Mouse (Mus musculus) liver, adult 2 months (tissue): ENCODE measurements around the gene Hecw2. TPM values are rescaled to one million over a fixed set of nuclear protein-coding genes. Genes with fewer than 3 reads are reported as not detected.
A peak's percentile ranks its signal among the peaks of the same experiment; 100 is the strongest.

Experiments
- DNase-seq: peaks from one replicate; pipeline ENCODE4 v3.0.0-alpha.2; 2011; ENCODE audit warnings: low read depth, low spot score; ENCODE audit errors: extremely low read depth
- H3K27ac ChIP-seq: fragments of 200-500 bp; replicated peaks from 2 replicates; pipeline ENCODE4 v1.5.1; 2012; ENCODE audit warnings: low read depth, mild to moderate bottlenecking, control low read depth, inconsistent platforms, low read length; ENCODE audit not compliant: insufficient read depth
- H3K27me3 ChIP-seq: fragments of 200-500 bp; 2 replicates; pipeline ENCODE4 v1.6.1; 2012; ENCODE audit warnings: mild to moderate bottlenecking, moderate library complexity, low read length, inconsistent platforms; ENCODE audit not compliant: control insufficient read depth, insufficient read depth
- H3K36me3 ChIP-seq: fragments of 200-500 bp; 2 replicates; pipeline ENCODE4 v1.6.1; 2012; ENCODE audit warnings: low read length, inconsistent platforms; ENCODE audit not compliant: control insufficient read depth, insufficient read depth
- H3K4me1 ChIP-seq: fragments of 200-500 bp; 2 replicates; pipeline ENCODE4 v1.6.1; 2011; ENCODE audit warnings: low read length; ENCODE audit not compliant: control insufficient read depth, insufficient read depth
- H3K4me3 ChIP-seq: fragments of 200-500 bp; 2 replicates; pipeline ENCODE4 v1.5.1; 2011; ENCODE audit warnings: low read depth, mild to moderate bottlenecking, control low read depth, low read length, moderate library complexity; ENCODE audit not compliant: insufficient read depth
- H3K79me2 ChIP-seq: fragments of 200-500 bp; 2 replicates; pipeline ENCODE4 v1.6.1; 2012; ENCODE audit warnings: inconsistent platforms, mild to moderate bottlenecking, low read length, moderate library complexity; ENCODE audit not compliant: control insufficient read depth, insufficient read depth
- H3K9ac ChIP-seq: fragments of 200-500 bp; 2 replicates; pipeline ENCODE4 v1.6.1; 2012; ENCODE audit warnings: low read depth, mild to moderate bottlenecking, control low read depth, inconsistent platforms, low read length
- CTCF ChIP-seq: fragments of 200-500 bp; IDR thresholded peaks from 2 replicates; pipeline ENCODE4 v1.5.1; 2011; ENCODE audit warnings: low read depth, low read length, control low read depth
- POLR2A ChIP-seq: fragments of 200-500 bp; IDR thresholded peaks from 2 replicates; pipeline ENCODE4 v1.6.1; 2011; ENCODE audit warnings: low read length, control low read depth; ENCODE audit not compliant: insufficient read depth; ENCODE audit errors: extremely low read depth
- WGBS: fragments of 180-500 bp; shearing (Covaris S2); methylation state at CpG from one replicate; pipeline ENCODE4 v1.1.7; 2018; 5-methylcytosine and 5-hydroxymethylcytosine counted together
- polyA plus RNA-seq: library from polyadenylated mRNA; depleted of rRNA; stranded (reverse); fragments of >200 nt; gene quantifications from 2 replicates; pipeline ENCODE4 v1.2.3, GENCODE M21; 2012
- total RNA-seq: library from RNA; depleted of rRNA; stranded (reverse); fragments of >200 nt; gene quantifications from 2 replicates; pipeline ENCODE4 v1.2.3, GENCODE M21; 2014

Gene Hecw2
- total and polyA plus RNA-seq, 2 experiments = 0.38 to 2.9 TPM

DNA sequence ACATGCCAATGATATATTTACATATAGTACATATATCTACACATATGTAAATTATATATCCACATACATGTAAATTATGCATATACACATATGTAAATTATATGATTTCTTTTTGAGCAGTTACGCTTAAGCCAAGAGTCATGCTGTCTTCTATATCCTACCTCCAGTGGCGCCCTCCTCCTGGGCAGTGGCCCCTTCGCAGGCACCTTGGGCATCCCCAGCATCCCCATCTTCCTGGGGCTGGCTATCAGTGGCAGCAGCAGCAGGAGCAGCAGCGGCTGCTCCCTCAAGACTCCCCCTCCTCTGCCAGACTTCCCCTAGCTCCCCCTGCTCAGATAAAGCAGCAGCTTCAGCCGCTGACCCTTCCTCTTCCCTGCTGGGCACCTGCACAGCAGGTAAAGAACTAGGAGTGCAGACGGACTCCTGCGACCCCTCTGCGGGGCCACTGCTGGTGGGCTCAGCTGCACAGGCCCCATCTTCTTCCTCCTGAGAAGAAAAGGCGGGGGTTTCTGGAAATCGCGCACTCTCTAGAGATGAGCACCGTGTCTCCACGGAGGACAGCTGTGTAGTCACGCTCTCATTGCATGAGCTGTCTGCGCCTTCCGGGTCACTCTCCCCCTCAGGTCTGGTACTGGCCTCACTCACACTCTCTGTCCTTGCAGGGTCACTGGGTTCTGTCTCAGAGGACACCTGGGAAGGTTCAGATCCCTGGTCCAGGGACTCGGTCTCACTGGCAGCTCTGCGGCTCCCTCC lies 269.6 kb downstream of the Hecw2 start:
- Histone ChIP-seq H3K9ac (no peak overlapping the region), H3K27ac (no peak overlapping the region), H3K79me2 (no peaks in the 10 kb centered on the region), H3K27me3 (no peaks in the 10 kb centered on the region), H3K4me1 (no peaks in the 10 kb centered on the region), H3K4me3 (no peak overlapping the region), H3K36me3 (no peaks in the 10 kb centered on the region)
- TF ChIP-seq POLR2A (no peak), CTCF (no peak)
- DNase-seq = no peak
- 56% methylated on average over 18 of the region's 18 CpGs for WGBS

DNA sequence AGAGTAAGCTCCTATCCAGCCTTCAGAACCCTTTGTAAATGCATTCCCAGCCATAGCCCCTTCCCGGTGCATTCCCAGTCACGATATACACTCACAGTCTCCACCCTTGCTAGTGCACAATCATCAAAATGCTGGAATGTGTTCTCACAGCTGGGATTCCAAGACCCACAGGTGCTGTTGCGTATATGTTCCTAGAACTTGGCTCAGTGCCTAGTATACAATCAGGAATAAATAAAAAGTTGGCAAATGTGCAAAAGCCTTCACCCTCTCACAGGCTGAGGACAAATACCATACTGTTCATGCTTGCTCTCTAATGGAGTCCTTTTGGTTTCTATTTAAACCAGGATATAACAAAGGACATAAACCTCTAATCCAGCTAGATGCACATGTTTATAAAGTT lies 283.1 kb downstream of the Hecw2 start:
- H3K36me3 ChIP-seq = no peaks in the 10 kb centered on the region
- H3K4me3 ChIP-seq = no peak overlapping the region
- H3K79me2 ChIP-seq = no peaks in the 10 kb centered on the region
- 62% methylated on average over 3 of the region's 3 CpGs for WGBS
- no peaks in the 10 kb centered on the region for H3K4me1 ChIP-seq
- no peaks in the 10 kb centered on the region for H3K27me3 ChIP-seq
- no peak for DNase-seq
- H3K9ac ChIP-seq = no peak overlapping the region
- no peak overlapping the region for H3K27ac ChIP-seq
- TF ChIP-seq CTCF = no peak

DNA sequence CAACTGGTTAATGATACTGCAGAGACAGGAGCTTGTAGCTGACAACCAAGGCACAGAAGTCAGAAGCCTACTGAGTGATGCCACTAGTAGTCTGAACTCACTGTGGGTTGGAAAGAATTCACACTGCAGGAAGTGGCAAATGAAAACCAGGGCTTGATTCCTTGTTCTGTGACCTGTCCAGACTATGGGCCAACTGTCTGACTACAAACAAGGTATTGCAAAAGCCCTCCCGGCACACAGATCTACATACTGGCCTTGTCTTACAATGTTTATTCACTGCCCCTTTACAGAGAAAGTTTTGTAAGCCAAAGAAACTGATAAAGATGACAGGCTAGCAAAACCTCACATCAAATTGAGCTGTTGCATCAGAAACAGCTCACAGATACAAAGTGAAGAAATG lies 284.7 kb downstream of the Hecw2 start:
- Histone ChIP-seq H3K36me3 (no peaks in the 10 kb centered on the region), H3K4me1 (no peaks in the 10 kb centered on the region), H3K9ac (no peak overlapping the region), H3K27ac (no peak overlapping the region), H3K79me2 (no peaks in the 10 kb centered on the region), H3K27me3 (no peaks in the 10 kb centered on the region), H3K4me3 (no peak overlapping the region)
- 8% methylated on average over 1 of the region's 1 CpGs for WGBS
- TF ChIP-seq POLR2A = no peak
- TF ChIP-seq CTCF = no peak
- peak; percentile 11 for DNase-seq

DNA sequence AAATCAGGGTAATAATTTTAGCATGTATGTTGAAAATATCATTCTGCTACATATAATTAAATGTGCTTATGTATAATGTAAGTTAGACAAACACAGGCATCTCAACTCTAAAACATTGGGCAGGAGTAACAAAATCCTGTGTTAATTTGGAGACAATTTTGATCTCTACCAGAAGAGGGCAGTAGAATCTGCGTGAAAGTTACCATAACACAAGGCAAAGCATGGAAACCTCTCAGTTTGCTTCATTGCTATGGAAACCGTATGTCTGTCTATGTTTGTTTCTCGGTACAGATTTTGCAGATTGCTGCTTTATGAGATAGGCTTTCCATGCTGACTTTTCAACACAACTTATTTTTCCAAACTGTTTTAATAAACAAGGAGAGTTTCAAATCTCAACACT lies 285.9 kb downstream of the Hecw2 start:
- TF ChIP-seq CTCF (peak; percentile 39), POLR2A (no peak)
- Histone ChIP-seq H3K4me3 (no peak overlapping the region), H3K27ac (no peak overlapping the region), H3K27me3 (no peaks in the 10 kb centered on the region), H3K79me2 (no peaks in the 10 kb centered on the region), H3K9ac (no peak overlapping the region), H3K4me1 (no peaks in the 10 kb centered on the region), H3K36me3 (no peaks in the 10 kb centered on the region)
- WGBS = 8% methylated on average over 3 of the region's 3 CpGs
- peak; percentile 33 for DNase-seq

DNA sequence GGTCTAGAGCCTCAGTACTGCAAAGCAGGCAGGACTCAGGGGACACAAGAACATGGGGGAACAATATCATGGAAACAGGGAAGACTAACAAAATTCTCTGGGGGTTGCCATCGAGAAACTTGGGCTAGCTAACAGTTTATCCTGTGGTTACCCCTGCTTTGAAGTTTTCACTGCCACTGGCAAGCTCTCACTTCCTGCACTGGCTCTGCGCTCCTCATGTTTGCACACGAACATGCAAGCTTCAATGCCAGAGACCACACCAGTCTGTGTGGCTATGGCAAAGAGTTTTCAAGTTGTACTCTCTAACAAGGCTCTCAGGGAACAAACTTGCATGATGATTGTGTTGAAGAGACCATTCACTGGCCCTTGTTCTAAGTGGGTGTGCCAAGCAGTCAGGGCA lies 288.8 kb downstream of the Hecw2 start:
- H3K4me3 ChIP-seq = no peak overlapping the region
- no peak overlapping the region for H3K27ac ChIP-seq
- H3K27me3 ChIP-seq = no peaks in the 10 kb centered on the region
- no peaks in the 10 kb centered on the region for H3K4me1 ChIP-seq
- H3K79me2 ChIP-seq = no peaks in the 10 kb centered on the region
- no peaks in the 10 kb centered on the region for H3K36me3 ChIP-seq
- WGBS = 61% methylated on average over 3 of the region's 3 CpGs
- H3K9ac ChIP-seq = no peak overlapping the region
- TF ChIP-seq POLR2A = no peak
- no peak for TF ChIP-seq CTCF
- DNase-seq = no peak

DNA sequence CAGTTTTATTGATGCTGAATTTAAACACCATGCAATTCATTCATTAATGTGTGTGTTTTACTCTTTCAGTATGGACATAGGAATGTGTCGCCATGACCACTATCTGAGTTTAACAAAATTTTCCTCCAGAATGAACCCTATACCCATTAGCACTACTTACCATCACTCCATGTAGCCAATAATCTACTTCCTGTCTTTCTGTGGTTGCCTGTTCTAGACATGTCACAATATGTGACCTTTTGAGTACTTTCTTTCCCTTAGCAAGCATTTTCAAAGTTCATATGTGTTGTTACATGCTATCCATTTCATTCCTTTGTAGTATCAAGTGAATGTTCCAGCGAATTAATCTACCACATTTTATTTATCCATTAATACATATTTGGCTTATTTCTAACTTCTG lies 294.6 kb downstream of the Hecw2 start:
- Histone ChIP-seq H3K4me1 (no peaks in the 10 kb centered on the region), H3K4me3 (no peak overlapping the region)
- WGBS = 91% methylated on average over 2 of the region's 2 CpGs

More for the DNA sequence above, 294.6 kb downstream of the Hecw2 start:
- DNase-seq = no peak
- no peaks in the 10 kb centered on the region for H3K79me2 ChIP-seq
- no peak overlapping the region for H3K9ac ChIP-seq
- TF ChIP-seq POLR2A = no peak
- TF ChIP-seq CTCF = no peak
- H3K27ac ChIP-seq = no peak overlapping the region
- H3K36me3 ChIP-seq = no peaks in the 10 kb centered on the region
- H3K27me3 ChIP-seq = no peaks in the 10 kb centered on the region
